Mouse (Mus musculus) forebrain, embryonic 10.5 days (tissue): ENCODE results near the gene Ehbp1. TPM values are rescaled to one million over a fixed set of nuclear protein-coding genes. Genes with fewer than 3 reads are reported as not detected.

Source experiments
- DNase-seq: peaks from one replicate; pipeline ENCODE4 v3.0.0-alpha.2; 2017; ENCODE audit warnings: low spot score; ENCODE audit errors: extremely low spot score
- H3K27ac ChIP-seq: fragments of 300-500 bp; sonication (generic); 2 replicates; pipeline ENCODE4 v1.5.1; 2016; ENCODE audit warnings: mild to moderate bottlenecking
- H3K27me3 ChIP-seq: fragments of 300-500 bp; sonication (generic); 2 replicates; pipeline ENCODE4 v1.6.1; 2016; ENCODE audit warnings: mild to moderate bottlenecking; ENCODE audit not compliant: poor library complexity, severe bottlenecking
- H3K36me3 ChIP-seq: fragments of 300-500 bp; sonication (generic); replicated peaks from 2 replicates; pipeline ENCODE4 v1.6.1; 2016; ENCODE audit warnings: mild to moderate bottlenecking, moderate library complexity
- H3K4me1 ChIP-seq: fragments of 300-500 bp; sonication (generic); 2 replicates; pipeline ENCODE4 v1.6.1; 2016
- H3K4me3 ChIP-seq: fragments of 300-500 bp; sonication (generic); 2 replicates; pipeline ENCODE4 v1.5.1; 2016; ENCODE audit warnings: mild to moderate bottlenecking, moderate library complexity
- H3K9me3 ChIP-seq: fragments of 300-500 bp; sonication (generic); 2 replicates; pipeline ENCODE4 v1.6.1; 2016; ENCODE audit warnings: mild to moderate bottlenecking, moderate library complexity
- WGBS: fragments of 180-500 bp; shearing (Covaris S2); methylation state at CpG from one replicate; pipeline ENCODE4 v1.1.7; 2016; 5-methylcytosine and 5-hydroxymethylcytosine counted together
- polyA plus RNA-seq: library from polyadenylated mRNA; unstranded; fragments of >200 nt; fragmentation: Nextera tagmentation; extraction: Ambion mirVana; gene quantifications from 2 replicates; pipeline ENCODE4 v1.2.1, GENCODE M21; 2016

The Ehbp1 gene
- polyA plus RNA-seq, 1 experiment from 2014 or later, result 12.6 TPM

- Histone ChIP-seq H3K4me3 (no peak overlapping the region), H3K27ac (no peak overlapping the region), H3K36me3 (no peaks in the 10 kb centered on the region), H3K4me1 (no peaks in the 10 kb centered on the region), H3K9me3 (no peaks in the 10 kb centered on the region), H3K27me3 (no peaks in the 10 kb centered on the region)
- DNase-seq, result no peak
- 94% methylated on average over 1 of the region's 1 CpGs for WGBS
These were observed 163.5 kb downstream of the Ehbp1 start for GRCm38 (mm10) chr11:22178569-22178968.

GRCm38 (mm10) chr11:22174311-22174710 is 167.8 kb downstream of the Ehbp1 start:
- Histone ChIP-seq H3K4me3 (no peak overlapping the region), H3K9me3 (no peaks in the 10 kb centered on the region; the same call in 1 of the 2 replicates), H3K27me3 (no peaks in the 10 kb centered on the region), H3K27ac (no peak overlapping the region), H3K36me3 (peaks cover 14% of the 10 kb centered on the region), H3K4me1 (no peaks in the 10 kb centered on the region)
- DNase-seq, result no peak
- WGBS, result 86% methylated on average over 3 of the region's 3 CpGs

GRCm38 (mm10) chr11:22170962-22171638 is 171.0 kb downstream of the Ehbp1 start:
- H3K4me1 ChIP-seq, result no peaks in the 10 kb centered on the region
- H3K9me3 ChIP-seq, result no peaks in the 10 kb centered on the region; the same call in 1 of the 2 replicates
- H3K36me3 ChIP-seq, result peaks cover 20% of the 10 kb centered on the region
- no peaks in the 10 kb centered on the region for H3K27me3 ChIP-seq
- no peak overlapping the region for H3K27ac ChIP-seq
- no peak for DNase-seq
- H3K4me3 ChIP-seq, result no peak overlapping the region
- 94% methylated on average over 6 of the region's 6 CpGs for WGBS

DNA sequence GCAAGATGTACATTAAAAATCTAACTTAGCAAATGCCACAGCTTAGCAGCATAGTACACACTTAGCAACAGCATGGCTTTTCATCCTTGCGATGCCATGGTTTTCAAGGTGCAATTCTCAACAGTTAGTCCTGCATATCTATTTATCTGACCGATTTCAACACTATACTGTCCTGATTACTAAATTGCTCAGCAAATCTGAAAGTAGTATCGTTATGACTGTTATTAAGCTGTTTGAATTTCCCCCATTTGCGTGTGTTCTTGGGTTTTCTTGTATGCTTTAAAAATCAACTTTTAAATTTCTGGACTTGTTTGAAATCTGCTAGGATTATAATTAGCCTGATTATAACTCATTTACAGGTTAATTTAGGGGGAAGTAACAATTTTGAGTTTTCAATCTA is 184.2 kb downstream of the Ehbp1 start:
- H3K4me3 ChIP-seq, result no peak overlapping the region
- no peaks in the 10 kb centered on the region for H3K27me3 ChIP-seq
- WGBS, result 94% methylated on average over 4 of the region's 4 CpGs
- DNase-seq, result no peak
- no peaks in the 10 kb centered on the region for H3K4me1 ChIP-seq
- H3K36me3 ChIP-seq, result no peaks in the 10 kb centered on the region
- no peaks in the 10 kb centered on the region for H3K9me3 ChIP-seq
- H3K27ac ChIP-seq, result no peak overlapping the region

DNA sequence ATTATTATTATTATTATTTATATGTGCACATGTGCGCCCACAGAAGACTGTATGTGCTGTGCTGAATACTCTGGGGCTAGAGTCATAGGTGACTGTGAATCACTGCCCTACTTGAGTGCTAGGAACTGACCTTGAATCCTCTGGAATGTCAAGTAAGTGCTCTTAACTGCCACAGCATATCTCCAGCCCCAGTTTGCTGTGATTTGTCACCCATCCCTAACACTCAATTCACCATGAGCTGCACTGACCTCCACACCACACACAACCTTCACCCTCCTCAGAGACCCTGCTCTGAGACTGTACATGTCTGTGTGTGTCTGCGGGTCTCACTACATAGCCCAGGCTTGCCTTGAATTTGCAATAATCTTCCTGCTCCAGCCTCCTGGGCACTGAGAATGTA is 185.9 kb downstream of the Ehbp1 start:
- H3K9me3 ChIP-seq, result no peaks in the 10 kb centered on the region

GRCm38 (mm10) chr11:22155366-22156095 is 186.6 kb downstream of the Ehbp1 start:
- no peak overlapping the region for H3K27ac ChIP-seq
- no peaks in the 10 kb centered on the region for H3K36me3 ChIP-seq
- WGBS, result 95% methylated on average over 3 of the region's 3 CpGs
- H3K27me3 ChIP-seq, result no peaks in the 10 kb centered on the region
- no peaks in the 10 kb centered on the region for H3K4me1 ChIP-seq
- H3K9me3 ChIP-seq, result no peaks in the 10 kb centered on the region
- DNase-seq, result no peak
- no peak overlapping the region for H3K4me3 ChIP-seq

More for the DNA sequence above, 185.9 kb downstream of the Ehbp1 start:
- Histone ChIP-seq H3K36me3 (no peaks in the 10 kb centered on the region), H3K4me1 (no peaks in the 10 kb centered on the region), H3K27me3 (no peaks in the 10 kb centered on the region), H3K27ac (no peak overlapping the region), H3K4me3 (no peak overlapping the region)
- DNase-seq, result no peak
- 95% methylated on average over 2 of the region's 2 CpGs for WGBS

DNA sequence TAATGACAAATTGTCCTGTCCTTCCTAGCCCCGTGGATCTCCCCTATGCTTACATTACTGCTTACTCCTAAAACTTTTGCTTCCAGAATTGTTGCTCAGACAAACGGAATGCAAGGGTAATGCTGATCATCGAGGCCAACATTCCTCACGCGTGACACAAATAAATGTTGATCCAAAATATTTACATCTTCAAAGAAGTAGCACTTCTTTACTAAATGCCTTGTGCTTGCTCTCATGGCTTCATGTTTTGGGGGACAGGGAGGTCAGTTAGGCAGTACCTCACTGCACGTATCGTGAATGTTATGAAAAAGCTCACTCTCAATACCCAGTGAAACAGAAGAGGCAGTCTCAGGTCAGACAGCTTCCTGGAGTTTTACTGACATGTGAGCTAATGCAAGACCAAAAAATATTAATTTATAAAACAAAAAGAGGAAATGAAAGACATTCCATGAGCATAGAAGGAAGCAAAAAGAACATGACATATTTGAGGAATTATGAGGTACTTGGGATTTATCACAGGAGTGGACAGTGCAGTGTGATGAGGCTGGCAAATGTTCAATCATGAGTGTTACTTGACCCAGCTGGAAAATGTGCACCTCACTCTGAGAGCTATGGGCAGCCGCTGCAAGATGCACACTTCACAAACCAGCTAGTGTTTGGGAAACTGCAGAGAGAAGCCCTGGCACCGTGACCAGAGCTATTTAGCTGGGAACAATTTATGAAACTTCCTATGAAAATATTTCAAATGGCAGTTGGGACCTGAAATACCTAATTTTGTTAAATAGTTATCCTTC is 187.4 kb downstream of the Ehbp1 start:
- DNase-seq, result no peak
- no peak overlapping the region for H3K4me3 ChIP-seq
- no peaks in the 10 kb centered on the region for H3K4me1 ChIP-seq
- no peak overlapping the region for H3K27ac ChIP-seq
- H3K36me3 ChIP-seq, result no peaks in the 10 kb centered on the region
- WGBS, result 94% methylated on average over 9 of the region's 9 CpGs
- no peaks in the 10 kb centered on the region for H3K9me3 ChIP-seq
- no peaks in the 10 kb centered on the region for H3K27me3 ChIP-seq

DNA sequence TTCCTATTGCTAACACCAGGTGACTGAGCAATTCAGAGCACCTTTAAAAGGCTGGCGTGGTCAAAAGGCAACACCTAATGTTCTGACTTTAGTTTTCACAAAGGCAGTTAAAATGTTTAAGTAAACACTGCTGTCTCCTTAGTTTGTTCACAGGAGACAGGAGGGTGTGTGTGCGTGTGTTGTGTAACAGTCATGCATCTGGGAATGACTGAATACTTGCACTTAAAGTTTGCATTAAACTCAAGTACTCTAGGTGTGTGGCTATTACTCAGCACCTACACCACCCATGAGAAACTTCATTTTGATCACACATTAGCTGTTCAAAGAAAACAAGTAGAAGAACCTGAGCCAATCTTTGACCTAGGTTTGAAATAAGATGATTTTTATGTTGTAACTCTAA is 201.4 kb downstream of the Ehbp1 start:
- WGBS, result 88% methylated on average over 2 of the region's 2 CpGs

GRCm38 (mm10) chr11:22138466-22138865 is 203.6 kb downstream of the Ehbp1 start:
- Histone ChIP-seq H3K36me3 (no peaks in the 10 kb centered on the region), H3K27me3 (no peaks in the 10 kb centered on the region), H3K9me3 (no peaks in the 10 kb centered on the region), H3K4me1 (no peaks in the 10 kb centered on the region), H3K27ac (no peak overlapping the region), H3K4me3 (no peak overlapping the region)
- DNase-seq, result no peak

More for the DNA sequence above, 201.4 kb downstream of the Ehbp1 start:
- no peak for DNase-seq
- Histone ChIP-seq H3K27me3 (no peaks in the 10 kb centered on the region), H3K4me1 (no peaks in the 10 kb centered on the region), H3K9me3 (no peaks in the 10 kb centered on the region), H3K36me3 (0 out of 2 replicates have a peak, but pooled peaks cover under 1% of the 10 kb centered on the region), H3K27ac (no peak overlapping the region), H3K4me3 (no peak overlapping the region)

DNA sequence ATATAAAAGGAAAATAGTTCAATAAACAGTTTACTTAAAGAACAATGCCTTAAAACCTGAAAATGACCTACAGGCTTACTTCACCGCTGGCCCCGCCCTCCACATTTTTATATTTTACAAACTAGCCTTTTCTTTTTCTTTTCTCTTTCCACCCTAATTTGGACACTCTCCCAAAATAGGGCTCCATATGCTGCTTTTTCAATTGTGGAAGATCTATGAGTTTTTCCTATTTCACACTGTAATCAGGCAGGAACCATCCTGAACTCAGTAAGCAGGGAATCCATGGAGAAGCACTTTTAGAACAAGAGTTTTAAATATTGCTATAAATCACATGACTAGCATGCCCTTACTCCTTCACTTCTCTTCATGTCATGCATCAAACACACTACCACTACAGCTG is 216.9 kb downstream of the Ehbp1 start:
- H3K27me3 ChIP-seq, result no peaks in the 10 kb centered on the region
- H3K27ac ChIP-seq, result no peak overlapping the region
- no peaks in the 10 kb centered on the region for H3K4me1 ChIP-seq
- H3K9me3 ChIP-seq, result no peaks in the 10 kb centered on the region; the same call in 1 of the 2 replicates
- no peaks in the 10 kb centered on the region for H3K36me3 ChIP-seq
- 96% methylated on average over 2 of the region's 2 CpGs for WGBS
- DNase-seq, result no peak
- no peak overlapping the region for H3K4me3 ChIP-seq

DNA sequence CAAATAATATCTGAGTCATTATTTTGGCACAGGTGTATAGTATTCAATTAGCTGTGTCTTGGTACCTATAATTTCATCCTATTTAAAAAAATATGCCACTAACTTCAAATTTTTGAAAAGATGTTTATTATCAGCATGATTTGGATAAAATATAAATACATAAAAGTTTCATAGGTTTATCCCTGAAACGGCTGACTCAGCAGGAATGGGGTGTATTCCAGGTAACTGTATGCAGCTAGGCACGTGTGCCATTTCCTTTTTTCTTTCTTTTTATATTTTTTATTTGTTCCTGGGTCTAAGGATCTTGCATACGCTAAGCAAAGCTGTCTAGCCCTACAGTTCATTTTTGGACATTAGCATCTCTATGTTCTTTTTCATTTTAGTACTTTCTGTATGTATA is 223.2 kb downstream of the Ehbp1 start:
- WGBS, result 95% methylated on average over 3 of the region's 3 CpGs
- Histone ChIP-seq H3K9me3 (no peaks in the 10 kb centered on the region), H3K27ac (no peak overlapping the region), H3K4me1 (no peaks in the 10 kb centered on the region), H3K36me3 (no peaks in the 10 kb centered on the region), H3K27me3 (no peaks in the 10 kb centered on the region), H3K4me3 (no peak overlapping the region)
- DNase-seq, result no peak

DNA sequence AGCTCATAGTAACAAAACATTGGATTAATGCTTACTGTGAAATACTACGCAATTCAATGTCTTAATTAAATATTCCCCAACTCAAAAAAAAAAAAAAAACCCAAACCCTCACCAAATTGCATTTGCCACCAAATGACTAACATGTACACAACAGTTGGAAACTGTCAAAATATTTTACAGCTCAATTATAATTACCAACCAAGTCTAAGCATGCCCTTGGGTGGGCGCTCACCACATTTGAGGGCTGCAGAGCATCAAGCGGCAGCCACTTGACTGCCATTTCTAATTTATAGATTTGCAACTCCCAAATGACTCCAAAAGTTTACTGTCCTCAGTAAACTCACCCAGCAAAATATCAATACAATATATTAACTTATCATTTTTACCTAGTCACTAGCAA is 229.9 kb downstream of the Ehbp1 start:
- no peak for DNase-seq
- Histone ChIP-seq H3K36me3 (no peaks in the 10 kb centered on the region), H3K27ac (no peak overlapping the region), H3K27me3 (no peaks in the 10 kb centered on the region), H3K4me1 (no peaks in the 10 kb centered on the region), H3K9me3 (no peaks in the 10 kb centered on the region), H3K4me3 (no peak overlapping the region)
- 99% methylated on average over 3 of the region's 3 CpGs for WGBS

GRCm38 (mm10) chr11:22089346-22089745 is 252.7 kb downstream of the Ehbp1 start:
- no peaks in the 10 kb centered on the region for H3K36me3 ChIP-seq
- DNase-seq, result no peak
- H3K4me1 ChIP-seq, result 0 out of 2 replicates have a peak, but pooled peaks cover 3% of the 10 kb centered on the region
- H3K27ac ChIP-seq, result no peak overlapping the region
- no peaks in the 10 kb centered on the region for H3K27me3 ChIP-seq
- no peak overlapping the region for H3K4me3 ChIP-seq
- H3K9me3 ChIP-seq, result no peaks in the 10 kb centered on the region
- WGBS, result 69% methylated on average over 8 of the region's 8 CpGs
